14 mouse cellular contexts compared by ENCODE assay signal in the genomic region with DNA sequence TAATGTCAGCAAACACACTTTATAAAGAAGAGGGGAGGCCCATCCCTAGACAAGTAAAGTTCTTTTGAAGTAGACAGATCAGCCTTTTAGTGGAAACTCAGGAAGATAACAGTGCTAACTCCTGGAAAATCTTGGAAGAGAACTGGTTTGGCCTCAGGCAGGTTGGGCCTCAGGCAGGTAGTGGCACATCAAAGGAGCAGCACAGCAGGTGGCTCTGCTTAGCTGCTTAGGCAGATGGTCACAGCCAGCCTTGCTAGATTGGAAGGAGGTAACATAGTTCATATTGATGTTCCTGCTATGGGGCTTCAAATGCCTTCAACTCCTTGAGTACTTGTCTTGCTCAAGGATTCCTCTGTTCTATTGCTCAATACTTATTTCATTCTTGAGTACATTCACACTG. TPM values are rescaled to one million over a fixed set of nuclear protein-coding genes. Genes with fewer than 3 reads are reported as not detected.
"Had no signal": no experiment of that assay in that cellular context is flagged by ENCODE, and none has a peak within 500 bp of the region (broad histone marks: within the 10 kb centered on the region; RNA-seq: fewer than 3 reads in every experiment).

No protein-coding gene starts in this region.

RNA-seq across cellular contexts. Expression of a gene that starts 19.5 kb away (rescaled TPM):
- total RNA-seq: neutrophil, adult 5-6 weeks had no signal
- polyA plus RNA-seq: neural tube, embryonic 13.5 days; neural tube, embryonic 14.5 days; neural tube, embryonic 15.5 days; small intestine, adult 2 months; spleen, adult 2 months; stomach, embryonic 14.5 days; stomach, embryonic 15.5 days; stomach, embryonic 16.5 days; stomach, postnatal 0 days; thymus, adult 2 months; thymus, postnatal 0 days; urinary bladder, adult 2 months had no signal

RNA-seq across cellular contexts. Expression of a gene that starts 21.5 kb away (rescaled TPM):
- total RNA-seq: neutrophil, adult 5-6 weeks had no signal
- polyA plus RNA-seq: neural tube, embryonic 13.5 days; neural tube, embryonic 14.5 days; neural tube, embryonic 15.5 days; small intestine, adult 2 months; spleen, adult 2 months; stomach, embryonic 14.5 days; stomach, embryonic 15.5 days; stomach, embryonic 16.5 days; stomach, postnatal 0 days; testis, adult 2 months; thymus, adult 2 months; thymus, postnatal 0 days; urinary bladder, adult 2 months had no signal
